Mouse (Mus musculus) testis, adult 2 months (tissue): ENCODE measurements around the gene Ppp1r12b.

ENCODE experiments used
- CTCF ChIP-seq: fragments of 200-500 bp; IDR thresholded peaks from 2 replicates; pipeline ENCODE4 v1.5.1; 2012; ENCODE audit warnings: low read depth, mild to moderate bottlenecking, inconsistent platforms, low read length, moderate library complexity; ENCODE audit not compliant: control insufficient read depth, insufficient read depth, insufficient replicate concordance
- POLR2A ChIP-seq: fragments of 200-500 bp; IDR thresholded peaks from 2 replicates; pipeline ENCODE4 v1.6.1; 2012; ENCODE audit warnings: low read depth, mild to moderate bottlenecking, inconsistent platforms, low read length, moderate library complexity; ENCODE audit not compliant: control insufficient read depth

GRCm38 (mm10) chr1:134947590-134947989 is 8.2 kb downstream of the Ppp1r12b start:
- TF ChIP-seq POLR2A (no peak), CTCF (no peak)
